14 mouse cellular contexts compared by ENCODE assay signal in the genomic region with DNA sequence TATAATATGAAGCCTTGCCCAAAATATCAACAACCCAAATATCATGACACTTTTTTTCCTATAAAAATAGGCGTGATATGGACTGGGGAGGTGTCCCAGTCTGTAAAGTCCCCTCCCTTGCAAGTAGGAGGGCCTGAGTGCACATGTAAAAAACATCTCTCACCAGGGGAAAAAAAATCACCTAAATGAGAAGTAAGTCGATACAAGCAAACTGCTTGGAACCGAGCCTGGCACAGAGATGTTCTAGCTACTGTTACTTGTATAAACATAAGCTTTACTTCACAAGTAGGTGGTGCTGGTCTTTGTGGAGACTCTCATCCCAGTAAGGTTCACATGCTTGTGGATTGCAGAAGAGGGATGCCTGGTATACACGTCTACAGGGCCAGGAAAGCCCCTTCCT. TPM values are rescaled to one million over a fixed set of nuclear protein-coding genes. Genes with fewer than 3 reads are reported as not detected.
DNase-seq lines count a peak whose midpoint lies in the region; ATAC-seq and TF ChIP-seq lines count a peak whose summit lies in the region.
"Had no signal": no experiment of that assay in that cellular context is flagged by ENCODE, and none has a peak within 500 bp of the region (broad histone marks: within the 10 kb centered on the region; RNA-seq: fewer than 3 reads in every experiment).

No protein-coding gene starts in this region.

- no peaks in the 10 kb centered on the region for H3K36me3 ChIP-seq in lung, embryonic 15.5 days
- no peaks in the 10 kb centered on the region for H3K36me3 ChIP-seq in intestine, embryonic 16.5 days (ENCODE audit: control insufficient read depth, insufficient read depth, low read length)
- H3K36me3 ChIP-seq in stomach, embryonic 16.5 days (ENCODE audit: control insufficient read depth, insufficient read depth, low read length) = no peaks in the 10 kb centered on the region
- H3K36me3 ChIP-seq: forebrain, embryonic 15.5 days; liver, embryonic 13.5 days; midbrain, embryonic 15.5 days had no signal

- H3K4me3 ChIP-seq in lung, embryonic 15.5 days = no peak overlapping the region
- H3K4me3 ChIP-seq in brown adipose tissue, adult 24 weeks (ENCODE audit: insufficient read depth, low read depth, low read length) = no peak overlapping the region
- no peak overlapping the region for H3K4me3 ChIP-seq in intestine, embryonic 16.5 days (ENCODE audit: low read length)
- no peak overlapping the region for H3K4me3 ChIP-seq in stomach, embryonic 16.5 days (replicated peaks; ENCODE audit: low read length)
- no peak overlapping the region for H3K4me3 ChIP-seq in layer of hippocampus, adult 2 months
- H3K4me3 ChIP-seq: forebrain, embryonic 15.5 days; heart, adult 2 months; liver, embryonic 13.5 days; midbrain, embryonic 15.5 days had no signal

- H3K9me3 ChIP-seq in lung, embryonic 15.5 days = no peaks in the 10 kb centered on the region
- no peaks in the 10 kb centered on the region for H3K9me3 ChIP-seq in intestine, embryonic 16.5 days (ENCODE audit: control insufficient read depth, low read length)
- no peaks in the 10 kb centered on the region for H3K9me3 ChIP-seq in stomach, embryonic 16.5 days (replicated peaks; ENCODE audit: control insufficient read depth, low read length)
- H3K9me3 ChIP-seq: forebrain, embryonic 15.5 days; liver, embryonic 13.5 days; midbrain, embryonic 15.5 days had no signal

- H3K4me2 ChIP-seq in lung, embryonic 15.5 days = no peak overlapping the region
- no peak overlapping the region for H3K4me2 ChIP-seq in intestine, embryonic 16.5 days (ENCODE audit: low read depth, low read length)
- no peak overlapping the region for H3K4me2 ChIP-seq in stomach, embryonic 16.5 days (ENCODE audit: low read depth, low read length)
- H3K4me2 ChIP-seq: forebrain, embryonic 15.5 days; liver, embryonic 13.5 days; midbrain, embryonic 15.5 days had no signal

- no peak for DNase-seq in lung, postnatal 4 days
- DNase-seq in layer of hippocampus, adult 2 months (ENCODE audit: low spot score in 2 of 2) = no peak
- no peak for DNase-seq in thymus, adult 18-20 months
- DNase-seq: heart, adult 2 months; kidney, postnatal 10 days; liver, embryonic 13.5 days; spleen, adult 18-20 months had no signal

- peak overlapping the region; percentile 90 for H3K27ac ChIP-seq in lung, embryonic 15.5 days
- 0 out of 2 replicates have a peak overlapping the region, but pooled peaks have one; percentile 4 for H3K27ac ChIP-seq in brown adipose tissue, adult 24 weeks (replicated peaks; ENCODE audit: low read depth, low read length)
- H3K27ac ChIP-seq in intestine, embryonic 16.5 days (ENCODE audit: low read length) = peak overlapping the region; percentile 64; the same call in 1 of the 2 replicates
- H3K27ac ChIP-seq in stomach, embryonic 16.5 days (ENCODE audit: low read length) = peak overlapping the region; percentile 85
- no peak overlapping the region for H3K27ac ChIP-seq in layer of hippocampus, adult 2 months
- H3K27ac ChIP-seq: forebrain, embryonic 15.5 days; heart, adult 2 months; hindbrain, postnatal 0 days; liver, embryonic 13.5 days; midbrain, embryonic 15.5 days had no signal

- no peak for ATAC-seq in lung, embryonic 15.5 days (ENCODE audit: borderline replicate concordance, extremely low read depth, low FRiP score, low TSS enrichment)
- ATAC-seq in intestine, embryonic 16.5 days = no peak
- ATAC-seq in stomach, embryonic 16.5 days (ENCODE audit: insufficient read depth, low FRiP score) = no peak
- ATAC-seq: forebrain, embryonic 15.5 days; hindbrain, postnatal 0 days; midbrain, embryonic 15.5 days had no signal

- H3K27me3 ChIP-seq in lung, embryonic 15.5 days = no peaks in the 10 kb centered on the region
- H3K27me3 ChIP-seq in intestine, embryonic 16.5 days (replicated peaks; ENCODE audit: control insufficient read depth, insufficient read depth, low read length) = no peaks in the 10 kb centered on the region
- H3K27me3 ChIP-seq in stomach, embryonic 16.5 days (ENCODE audit: control insufficient read depth, insufficient read depth, low read length) = no peaks in the 10 kb centered on the region
- H3K27me3 ChIP-seq: forebrain, embryonic 15.5 days; midbrain, embryonic 15.5 days had no signal

- peaks cover 60% of the 10 kb centered on the region for H3K4me1 ChIP-seq in lung, embryonic 15.5 days
- peaks cover 27% of the 10 kb centered on the region for H3K4me1 ChIP-seq in brown adipose tissue, adult 24 weeks (ENCODE audit: control insufficient read depth, insufficient read depth, insufficient read length, low read length)
- peaks cover 31% of the 10 kb centered on the region for H3K4me1 ChIP-seq in intestine, embryonic 16.5 days (ENCODE audit: control insufficient read depth, insufficient read depth, low read length)
- peaks cover 49% of the 10 kb centered on the region for H3K4me1 ChIP-seq in stomach, embryonic 16.5 days (ENCODE audit: control insufficient read depth, insufficient read depth, low read length)

- WGBS in lung, embryonic 15.5 days = 26% methylated on average over 4 of the region's 4 CpGs
- 57% methylated on average over 4 of the region's 4 CpGs for WGBS in intestine, embryonic 16.5 days
- 45% methylated on average over 4 of the region's 4 CpGs for WGBS in stomach, embryonic 16.5 days

- H3K9ac ChIP-seq in lung, embryonic 15.5 days = no peak overlapping the region
- H3K9ac ChIP-seq in intestine, embryonic 16.5 days (ENCODE audit: low read depth, low read length) = no peak overlapping the region
- no peak overlapping the region for H3K9ac ChIP-seq in stomach, embryonic 16.5 days (ENCODE audit: low read length)
- H3K9ac ChIP-seq: forebrain, embryonic 15.5 days; liver, embryonic 13.5 days; midbrain, embryonic 15.5 days had no signal

- TF ChIP-seq CTCF in layer of hippocampus, adult 2 months (conservative IDR thresholded peaks at IDR 0.05) = no peak

RNA-seq across cellular contexts. Expression of a gene that starts 31.5 kb away (rescaled TPM):
- 110 and 116 TPM in 2 replicates for polyA plus RNA-seq in lung, embryonic 15.5 days (2015; fragmentation: Nextera tagmentation; extraction: Ambion mirVana)
- 29.4 and 35.2 TPM in 2 replicates for polyA plus RNA-seq in brown adipose tissue, adult 24 weeks (2012; ENCODE audit: insufficient read depth, insufficient read length, missing spikeins)
- 75.5 and 83.8 TPM in 2 replicates for polyA plus RNA-seq in intestine, embryonic 16.5 days (2015; fragmentation: Nextera tagmentation; extraction: Ambion mirVana)
- 86.6 and 93.5 TPM in 2 replicates for polyA plus RNA-seq in stomach, embryonic 16.5 days (2015; fragmentation: Nextera tagmentation; extraction: Ambion mirVana)
- total RNA-seq in layer of hippocampus, adult 2 months (2021) = 10 to 100 TPM; 28.1 to 42.5 TPM
